In genomic region chr9:84278295-84278694, GRCm38 (mm10) we compare ENCODE assay signal across 8 mouse cellular contexts.
"Had no signal": no experiment of that assay in that cellular context is flagged by ENCODE, and none has a peak within 500 bp of the region (broad histone marks: within the 10 kb centered on the region; RNA-seq: fewer than 3 reads in every experiment).

No protein-coding gene starts in this region.

- H3K4me2 ChIP-seq: midbrain, embryonic 12.5 days; neural tube, embryonic 13.5 days had no signal

- H3K27me3 ChIP-seq: midbrain, embryonic 12.5 days; neural tube, embryonic 13.5 days had no signal

- H3K36me3 ChIP-seq: neural tube, embryonic 13.5 days had no signal

- H3K4me3 ChIP-seq: left cerebral cortex, adult 2 months; midbrain, embryonic 12.5 days; neural tube, embryonic 13.5 days had no signal

- H3K9me3 ChIP-seq: midbrain, embryonic 12.5 days had no signal

- H3K27ac ChIP-seq: left cerebral cortex, adult 2 months; liver, embryonic 14.5 days; midbrain, embryonic 12.5 days; neural tube, embryonic 13.5 days had no signal

- H3K9ac ChIP-seq: liver, embryonic 14.5 days; midbrain, embryonic 12.5 days; neural tube, embryonic 13.5 days had no signal

- DNase-seq: kidney, postnatal 10 days; kidney, postnatal 4 days; lung, adult 18-20 months; right cerebral cortex, postnatal 14 days had no signal
